Mouse (Mus musculus): ENCODE measurements around the gene Lcor.

DNA sequence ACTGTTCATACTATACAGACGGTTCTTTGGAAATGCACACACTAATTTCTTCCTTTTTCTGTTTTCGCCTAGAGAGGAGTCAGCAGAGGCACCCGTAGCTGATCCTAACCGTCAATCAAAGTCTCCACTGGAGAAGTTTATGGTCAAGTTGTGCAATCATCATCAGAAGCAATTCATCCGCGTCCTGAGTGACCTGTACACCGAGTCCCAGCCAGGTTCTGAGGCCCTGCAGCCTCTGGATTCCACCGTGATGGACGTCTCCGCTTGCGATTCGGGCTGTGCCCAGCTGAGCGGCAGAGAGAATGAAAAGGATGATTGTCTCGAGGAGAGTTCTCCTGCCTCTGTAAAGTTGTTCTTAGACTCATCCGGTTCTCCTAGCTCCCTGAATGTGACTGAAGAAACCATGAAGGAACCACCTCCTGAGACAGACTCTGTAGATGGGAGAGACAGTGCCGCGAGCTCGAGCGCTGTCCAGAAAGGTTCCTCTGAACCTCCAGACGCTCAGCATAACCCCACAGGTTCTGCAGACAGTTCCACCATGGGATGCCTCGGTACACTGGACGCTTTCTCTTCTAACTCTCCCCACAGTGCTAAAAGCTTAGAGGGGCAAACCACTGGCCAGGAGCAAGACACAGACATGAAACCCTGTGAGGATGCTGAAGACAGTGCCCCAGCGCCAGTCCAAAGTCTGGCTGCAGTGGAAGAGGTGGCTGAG is 99.4 kb downstream of the Lcor start, which contains the start of gene Gm340:
- TF ChIP-seq POLR2A (IDR thresholded peaks at IDR 0.05; ENCODE audit: insufficient read depth, low read length) = no peak
- TF ChIP-seq EP300 (IDR thresholded peaks at IDR 0.05; ENCODE audit: insufficient read depth, low read depth, low read length) = no peak

Measured in ES-Bruce4 (cell line).